Mouse (Mus musculus): ENCODE measurements around the gene Anp32b. TPM values are rescaled to one million over a fixed set of nuclear protein-coding genes. Genes with fewer than 3 reads are reported as not detected.

Gene Anp32b
- polyA plus RNA-seq, 1 experiment: 464 TPM

DNA sequence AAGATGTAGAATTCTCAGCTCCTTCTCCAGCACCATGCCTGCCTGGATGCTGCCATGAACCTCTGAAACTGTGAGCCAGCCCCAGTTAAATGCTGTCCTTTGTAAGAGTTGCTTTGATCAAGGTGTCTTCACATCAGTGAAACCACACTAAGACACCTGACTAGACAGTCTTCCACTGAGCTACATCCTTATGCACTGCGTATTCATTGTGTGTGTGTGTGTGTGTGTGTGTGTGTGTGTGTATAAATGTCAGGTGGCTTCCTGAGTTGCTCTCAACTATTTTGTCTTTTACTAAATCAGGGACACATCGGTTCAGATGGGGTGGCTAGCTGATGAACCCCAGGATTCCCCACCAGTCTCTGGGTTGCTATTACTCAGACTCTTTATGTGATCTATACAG, 28.4 kb downstream of the Anp32b start:
- TF ChIP-seq POLR2A (IDR thresholded peaks at IDR 0.05; ENCODE audit: insufficient read depth, low read length): no peak
- TF ChIP-seq EP300 (IDR thresholded peaks at IDR 0.05; ENCODE audit: insufficient read depth, low read depth, low read length): no peak
- no peak for TF ChIP-seq CTCF (IDR thresholded peaks at IDR 0.05; ENCODE audit: low read depth, low read length)
- Histone ChIP-seq H3K4me3 (ENCODE audit: low read depth, low read length) (no peak overlapping the region), H3K27me3 (ENCODE audit: control insufficient read depth, insufficient read depth, low read length, poor library complexity, severe bottlenecking) (no peaks in the 10 kb centered on the region), H3K36me3 (ENCODE audit: control insufficient read depth, insufficient read depth, low read length, poor library complexity, severe bottlenecking) (peaks cover 6% of the 10 kb centered on the region), H3K4me1 (ENCODE audit: control insufficient read depth, insufficient read depth, low read length) (peaks cover 5% of the 10 kb centered on the region), H3K9ac (ENCODE audit: low read depth, poor library complexity, severe bottlenecking) (no peak overlapping the region), H3K9me3 (replicated peaks; ENCODE audit: control insufficient read depth, insufficient read depth, low read length, poor library complexity, severe bottlenecking) (no peaks in the 10 kb centered on the region), H3K27ac (ENCODE audit: insufficient read depth, low read length) (no peak overlapping the region)

DNA sequence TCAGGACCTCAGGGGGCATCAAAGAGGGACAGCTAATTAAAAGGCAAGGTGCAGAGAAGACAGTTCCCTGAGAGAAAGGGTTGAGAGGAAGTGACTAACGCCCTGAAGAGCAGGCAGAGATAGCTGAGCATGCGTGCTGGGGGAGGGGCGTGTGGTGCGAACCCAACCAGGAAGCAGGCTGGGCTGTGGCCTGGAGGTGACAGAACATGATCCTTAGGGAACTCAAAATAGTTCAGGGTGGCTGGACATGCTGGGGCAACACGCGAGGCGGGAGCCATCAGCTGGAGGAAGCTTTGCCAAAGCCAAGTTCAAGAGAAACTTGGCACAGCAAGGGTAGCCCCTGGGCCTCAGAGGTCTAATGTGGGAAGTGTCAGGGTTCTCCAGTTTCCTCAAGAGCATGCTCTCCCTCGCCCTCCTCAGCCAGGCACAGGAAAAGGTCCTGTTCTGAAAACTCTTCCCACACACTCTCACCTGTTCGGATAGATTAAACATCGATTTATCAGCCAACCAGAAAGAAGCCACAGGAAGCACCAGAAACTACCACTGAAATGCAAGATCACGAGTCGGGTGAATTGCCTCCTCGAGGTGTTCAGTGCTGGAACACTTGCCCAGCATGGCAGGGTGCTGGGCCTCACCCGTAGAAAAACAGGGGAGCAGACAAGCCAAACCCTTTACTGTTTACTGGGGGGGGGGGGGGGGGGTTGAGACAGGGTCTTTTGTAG, 35.2 kb downstream of the Anp32b start:
- Histone ChIP-seq H3K27ac (ENCODE audit: insufficient read depth, low read length) (peak overlapping the region; percentile 35; the same call in 1 of the 2 replicates), H3K9ac (ENCODE audit: low read depth, poor library complexity, severe bottlenecking) (no peak overlapping the region), H3K36me3 (ENCODE audit: control insufficient read depth, insufficient read depth, low read length, poor library complexity, severe bottlenecking) (no peaks in the 10 kb centered on the region), H3K9me3 (replicated peaks; ENCODE audit: control insufficient read depth, insufficient read depth, low read length, poor library complexity, severe bottlenecking) (no peaks in the 10 kb centered on the region), H3K4me3 (ENCODE audit: low read depth, low read length) (peak overlapping the region; percentile 5; the same call in 1 of the 2 replicates), H3K27me3 (ENCODE audit: control insufficient read depth, insufficient read depth, low read length, poor library complexity, severe bottlenecking) (no peaks in the 10 kb centered on the region), H3K4me1 (ENCODE audit: control insufficient read depth, insufficient read depth, low read length) (peaks cover 2% of the 10 kb centered on the region)
- TF ChIP-seq EP300 (IDR thresholded peaks at IDR 0.05; ENCODE audit: insufficient read depth, low read depth, low read length) (peak; percentile 42; the same call in 1 of the 2 replicates), POLR2A (IDR thresholded peaks at IDR 0.05; ENCODE audit: insufficient read depth, low read length) (no peak)

DNA sequence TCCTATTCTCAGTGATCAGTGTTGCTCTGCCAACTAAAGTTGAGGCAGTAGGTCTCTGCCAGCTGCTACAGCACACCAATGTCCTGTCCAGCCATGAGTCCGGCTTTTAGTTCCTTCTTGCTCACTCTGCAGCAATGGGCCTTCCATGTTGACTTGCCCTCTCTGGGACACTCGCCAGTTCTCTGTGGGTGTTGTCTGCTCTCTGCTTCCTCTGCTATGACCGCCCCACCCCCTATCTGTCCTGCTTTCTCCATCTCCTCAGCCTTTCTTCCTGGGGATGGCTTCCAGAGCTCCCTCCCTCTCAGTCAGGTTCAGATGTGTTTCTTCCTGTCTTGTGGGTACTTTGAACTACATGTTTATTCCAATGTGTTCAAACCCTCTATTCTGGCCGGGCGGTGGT, 36.6 kb downstream of the Anp32b start:
- Histone ChIP-seq H3K27me3 (ENCODE audit: control insufficient read depth, insufficient read depth, low read length, poor library complexity, severe bottlenecking) (no peaks in the 10 kb centered on the region), H3K4me1 (ENCODE audit: control insufficient read depth, insufficient read depth, low read length) (peaks cover 2% of the 10 kb centered on the region), H3K27ac (ENCODE audit: insufficient read depth, low read length) (no peak overlapping the region), H3K4me3 (ENCODE audit: low read depth, low read length) (no peak overlapping the region), H3K36me3 (ENCODE audit: control insufficient read depth, insufficient read depth, low read length, poor library complexity, severe bottlenecking) (no peaks in the 10 kb centered on the region), H3K9ac (ENCODE audit: low read depth, poor library complexity, severe bottlenecking) (no peak overlapping the region), H3K9me3 (replicated peaks; ENCODE audit: control insufficient read depth, insufficient read depth, low read length, poor library complexity, severe bottlenecking) (no peaks in the 10 kb centered on the region)
- TF ChIP-seq POLR2A (IDR thresholded peaks at IDR 0.05; ENCODE audit: insufficient read depth, low read length) (no peak), CTCF (IDR thresholded peaks at IDR 0.05; ENCODE audit: low read depth, low read length) (no peak), EP300 (IDR thresholded peaks at IDR 0.05; ENCODE audit: insufficient read depth, low read depth, low read length) (no peak)

DNA sequence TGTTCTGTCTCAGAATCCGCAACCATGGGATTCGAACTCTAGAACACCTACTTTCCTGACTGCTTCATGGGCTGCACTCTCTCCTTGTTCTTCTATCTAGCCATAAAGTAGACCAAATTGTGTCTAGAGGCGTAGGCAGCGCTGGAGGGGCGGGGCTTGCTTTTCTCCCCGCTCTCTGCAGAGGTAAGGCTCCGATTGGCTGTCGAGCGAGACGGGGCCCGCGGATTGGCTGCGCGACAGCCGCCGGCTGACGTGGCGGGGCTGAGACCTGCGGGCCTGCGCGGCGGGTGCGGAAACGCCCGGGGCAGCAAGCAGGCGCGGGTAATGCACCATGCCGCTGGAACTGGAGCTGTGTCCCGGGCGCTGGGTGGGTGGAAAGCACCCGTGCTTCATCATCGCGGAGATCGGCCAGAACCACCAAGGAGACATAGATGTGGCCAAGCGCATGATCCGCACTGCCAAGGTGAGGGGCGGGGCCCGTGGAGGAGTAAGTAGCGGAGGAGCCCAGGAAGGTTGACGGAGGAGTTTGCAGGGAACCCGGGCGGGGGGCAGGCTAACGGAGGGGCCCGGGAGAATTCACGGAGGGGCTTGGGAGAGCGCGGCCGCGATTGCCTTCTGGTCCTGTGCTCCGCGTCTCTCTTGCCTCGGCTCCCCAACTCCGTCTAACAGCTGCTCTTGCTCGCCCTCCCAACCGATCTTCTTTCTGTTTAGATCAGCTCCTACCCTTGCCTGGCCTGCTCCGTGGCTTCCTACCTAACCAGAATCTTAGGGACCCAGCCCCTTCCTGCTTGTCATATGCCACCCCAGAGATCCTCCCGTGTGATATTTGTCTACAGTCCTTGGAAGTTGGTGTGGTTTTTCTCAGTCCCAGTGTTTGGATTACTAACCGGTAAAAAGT, 38.6 kb downstream of the Anp32b start, which contains the start of gene Nans:
Gene Nans (plus strand): TSS at position 221 of the 898 bp plus-strand sequence.
- peaks cover 15% of the 10 kb centered on the region for H3K36me3 ChIP-seq (ENCODE audit: control insufficient read depth, insufficient read depth, low read length, poor library complexity, severe bottlenecking)
- no peaks in the 10 kb centered on the region for H3K27me3 ChIP-seq (ENCODE audit: control insufficient read depth, insufficient read depth, low read length, poor library complexity, severe bottlenecking)
- H3K4me1 ChIP-seq (ENCODE audit: control insufficient read depth, insufficient read depth, low read length): peaks cover 2% of the 10 kb centered on the region
- H3K27ac ChIP-seq (ENCODE audit: insufficient read depth, low read length): peak within 1 kb of the TSS; percentile 40; the same call in 1 of the 2 replicates
- peak within 1 kb of the TSS; percentile 73 for H3K9ac ChIP-seq (ENCODE audit: low read depth, poor library complexity, severe bottlenecking)
- no peak for TF ChIP-seq CTCF (IDR thresholded peaks at IDR 0.05; ENCODE audit: low read depth, low read length)
- peak; percentile 52 for TF ChIP-seq POLR2A (IDR thresholded peaks at IDR 0.05; ENCODE audit: insufficient read depth, low read length)
- peak within 1 kb of the TSS; percentile 96 for H3K4me3 ChIP-seq (ENCODE audit: low read depth, low read length)
- no peaks in the 10 kb centered on the region for H3K9me3 ChIP-seq (replicated peaks; ENCODE audit: control insufficient read depth, insufficient read depth, low read length, poor library complexity, severe bottlenecking)

DNA sequence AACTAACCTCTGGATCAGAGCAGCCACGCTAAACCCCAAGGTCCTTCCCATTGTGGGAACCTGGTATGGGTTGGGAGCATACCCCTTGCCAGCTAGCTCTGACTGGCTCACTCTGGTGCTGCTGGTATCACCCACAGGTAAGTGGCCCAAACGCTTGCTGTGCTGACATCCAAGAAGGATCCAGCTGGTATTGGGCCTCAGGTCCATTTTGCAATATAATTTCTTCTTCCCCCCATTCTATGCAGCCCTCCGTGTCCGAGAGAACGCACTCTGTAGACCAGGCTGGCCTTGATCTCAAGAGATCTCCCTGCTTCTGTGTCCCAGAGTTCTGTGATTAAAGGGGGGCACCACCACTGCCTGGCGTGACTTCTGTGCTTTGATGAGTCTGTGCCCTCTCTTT, 42.4 kb downstream of the Anp32b start:
- TF ChIP-seq CTCF (IDR thresholded peaks at IDR 0.05; ENCODE audit: low read depth, low read length) (no peak), EP300 (IDR thresholded peaks at IDR 0.05; ENCODE audit: insufficient read depth, low read depth, low read length) (no peak), POLR2A (IDR thresholded peaks at IDR 0.05; ENCODE audit: insufficient read depth, low read length) (no peak)
- Histone ChIP-seq H3K4me1 (ENCODE audit: control insufficient read depth, insufficient read depth, low read length) (no peaks in the 10 kb centered on the region), H3K9me3 (replicated peaks; ENCODE audit: control insufficient read depth, insufficient read depth, low read length, poor library complexity, severe bottlenecking) (no peaks in the 10 kb centered on the region), H3K27ac (ENCODE audit: insufficient read depth, low read length) (no peak overlapping the region), H3K4me3 (ENCODE audit: low read depth, low read length) (no peak overlapping the region), H3K27me3 (ENCODE audit: control insufficient read depth, insufficient read depth, low read length, poor library complexity, severe bottlenecking) (no peaks in the 10 kb centered on the region), H3K36me3 (ENCODE audit: control insufficient read depth, insufficient read depth, low read length, poor library complexity, severe bottlenecking) (peaks cover 19% of the 10 kb centered on the region), H3K9ac (ENCODE audit: low read depth, poor library complexity, severe bottlenecking) (no peak overlapping the region)

All from ES-Bruce4 (cell line).